Mouse (Mus musculus) heart, embryonic 14.5 days (tissue): ENCODE measurements around the gene Swap70. TPM values are rescaled to one million over a fixed set of nuclear protein-coding genes. Genes with fewer than 3 reads are reported as not detected.

Experiments
- ATAC-seq: fragments of 200-750 bp; cut with Nextera tagmentation; 2 replicates; pipeline ENCODE4 v1.8.0; 2017; ENCODE audit warnings: low read depth, moderate TSS enrichment; ENCODE audit not compliant: insufficient number of reproducible peaks, insufficient read depth, low FRiP score
- H3K27ac ChIP-seq, 2 experiments: fragments of 200-500 bp in 1 of 2; fragments of 300-500 bp in 1 of 2; sonication (generic) in 1 of 2; replicated peaks in 1 of 2; 2 replicates each; pipeline ENCODE4 v1.5.1; 2012 to 2014; ENCODE audit warnings: low read depth in 2 of 2, low read length in 2 of 2, control low read depth in 1 of 2, mild to moderate bottlenecking in 1 of 2, mixed read lengths in 1 of 2; ENCODE audit not compliant: control insufficient read depth in 1 of 2, insufficient read depth in 1 of 2
- H3K27me3 ChIP-seq: fragments of 300-500 bp; sonication (generic); 2 replicates; pipeline ENCODE4 v1.6.1; 2014; ENCODE audit warnings: mild to moderate bottlenecking, low read length, control low read depth; ENCODE audit not compliant: control insufficient read depth, insufficient read depth
- H3K36me3 ChIP-seq: fragments of 300-500 bp; sonication (generic); 2 replicates; pipeline ENCODE4 v1.6.1; 2014; ENCODE audit warnings: mild to moderate bottlenecking, control low read depth, low read length, mixed read lengths; ENCODE audit not compliant: control insufficient read depth, insufficient read depth
- H3K4me1 ChIP-seq, 2 experiments: fragments of 200-500 bp in 1 of 2; fragments of 300-500 bp in 1 of 2; sonication (generic) in 1 of 2; 2 replicates each; pipeline ENCODE4 v1.6.1; 2012 to 2014; ENCODE audit warnings: low read length in 2 of 2, control low read depth in 1 of 2, mixed read lengths in 1 of 2; ENCODE audit not compliant: control insufficient read depth in 2 of 2, insufficient read depth in 2 of 2
- H3K4me2 ChIP-seq: fragments of 300-500 bp; sonication (generic); 2 replicates; pipeline ENCODE4 v1.6.1; 2014; ENCODE audit warnings: mild to moderate bottlenecking, low read length
- H3K4me3 ChIP-seq, 2 experiments: fragments of 200-500 bp in 1 of 2; fragments of 300-500 bp in 1 of 2; sonication (generic) in 1 of 2; 2 replicates each; pipeline ENCODE4 v1.5.1; 2012 to 2014; ENCODE audit warnings: low read length in 2 of 2, mild to moderate bottlenecking in 2 of 2, control low read depth in 1 of 2, low read depth in 1 of 2, moderate library complexity in 1 of 2; ENCODE audit not compliant: control insufficient read depth in 1 of 2, insufficient read depth in 1 of 2
- H3K9ac ChIP-seq: fragments of 300-500 bp; sonication (generic); 2 replicates; pipeline ENCODE4 v1.6.1; 2014; ENCODE audit warnings: mild to moderate bottlenecking, low read length
- H3K9me3 ChIP-seq: fragments of 300-500 bp; sonication (generic); 2 replicates; pipeline ENCODE4 v1.6.1; 2016; ENCODE audit warnings: low read length, control low read depth; ENCODE audit not compliant: control insufficient read depth
- WGBS: fragments of 180-500 bp; shearing (Covaris S2); extraction: QIAGEN DNeasy Blood & Tissue Kit; methylation state at CpG from one replicate; pipeline ENCODE4 v1.1.7; 2014; 5-methylcytosine and 5-hydroxymethylcytosine counted together
- polyA plus RNA-seq: library from polyadenylated mRNA; unstranded; fragments of >200 nt; fragmentation: Nextera tagmentation; extraction: Ambion mirVana; gene quantifications from 2 replicates; pipeline ENCODE4 v1.2.1, GENCODE M21; 2014

Gene Swap70
- polyA plus RNA-seq, 1 experiment from 2014 or later = 19.0 TPM

DNA sequence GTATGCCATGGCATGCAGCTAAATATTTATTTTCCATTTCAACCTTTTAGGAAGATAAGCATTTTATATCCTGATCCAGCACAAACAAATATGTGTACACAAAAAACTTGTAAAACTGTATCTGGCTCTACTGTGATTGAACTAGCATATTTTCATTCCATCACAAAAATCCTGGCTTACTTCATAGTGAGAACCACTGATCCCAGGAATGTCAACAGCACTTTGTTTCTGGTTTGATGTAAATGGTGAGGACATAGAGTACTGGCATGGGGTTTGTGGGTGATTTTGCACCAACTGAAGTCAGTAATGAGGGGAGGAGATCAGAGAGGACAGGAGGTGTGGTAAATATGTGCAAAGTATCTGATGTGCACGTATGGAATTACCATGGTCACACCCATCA lies 41.1 kb downstream of the Swap70 start:
- 46% methylated on average over 1 of the region's 1 CpGs for WGBS
- no peaks in the 10 kb centered on the region for H3K27me3 ChIP-seq
- H3K27ac ChIP-seq = no peak overlapping the region
- H3K9me3 ChIP-seq = no peaks in the 10 kb centered on the region
- H3K4me3 ChIP-seq = no peak overlapping the region
- H3K4me1 ChIP-seq = peaks cover 10 to 41% of the 10 kb centered on the region in 2 experiments
- no peak overlapping the region for H3K4me2 ChIP-seq
- no peak overlapping the region for H3K9ac ChIP-seq
- no peak for ATAC-seq
- 0 out of 2 replicates have a peak, but pooled peaks cover 5% of the 10 kb centered on the region for H3K36me3 ChIP-seq

DNA sequence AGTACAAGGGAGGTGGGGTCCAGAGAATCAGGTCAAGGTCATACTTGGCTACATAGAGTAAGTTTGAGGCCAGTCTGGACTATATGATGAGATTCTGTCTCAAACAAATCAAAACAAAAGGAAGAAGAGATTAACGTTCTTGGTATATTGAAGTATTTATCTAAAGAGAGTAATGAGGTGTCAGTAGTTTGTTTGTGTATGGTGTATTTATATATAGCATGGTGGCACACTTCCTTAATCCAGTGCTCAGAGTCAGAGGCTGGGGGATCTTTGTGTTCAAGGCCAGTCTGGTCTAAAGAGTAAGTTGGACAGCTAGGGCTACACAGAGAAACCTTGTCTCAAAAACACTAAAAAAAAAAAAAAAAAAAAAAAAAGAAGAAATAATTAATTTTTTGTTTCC lies 42.0 kb downstream of the Swap70 start:
- ATAC-seq = no peak

DNA sequence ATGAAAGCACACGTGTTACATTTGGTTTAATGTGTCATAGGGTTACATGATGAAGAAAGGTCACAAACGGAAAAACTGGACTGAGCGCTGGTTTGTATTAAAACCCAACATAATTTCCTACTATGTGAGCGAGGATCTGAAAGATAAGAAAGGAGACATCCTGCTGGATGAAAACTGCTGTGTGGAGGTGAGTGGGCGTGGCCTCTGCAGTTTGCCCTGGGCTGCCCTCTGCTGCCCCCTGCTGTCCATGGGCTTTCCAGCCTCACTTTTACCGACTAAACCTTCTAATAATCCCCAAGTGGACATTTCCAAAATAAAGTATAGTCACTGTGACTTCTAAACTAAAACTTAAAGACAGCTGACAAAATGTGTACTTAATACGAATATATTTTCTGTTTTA lies 44.3 kb downstream of the Swap70 start:
- peaks cover 25% of the 10 kb centered on the region for H3K36me3 ChIP-seq
- peaks cover 2 to 23% of the 10 kb centered on the region in 2 experiments for H3K4me1 ChIP-seq
- no peak overlapping the region for H3K27ac ChIP-seq
- no peaks in the 10 kb centered on the region for H3K9me3 ChIP-seq
- 0 out of 2 replicates have a peak, but pooled peaks have one; percentile 56 for ATAC-seq
- H3K4me3 ChIP-seq = no peak overlapping the region
- H3K9ac ChIP-seq = no peak overlapping the region
- no peak overlapping the region for H3K4me2 ChIP-seq
- H3K27me3 ChIP-seq = no peaks in the 10 kb centered on the region
- 21% methylated on average over 7 of the region's 7 CpGs for WGBS

More for the DNA sequence above, 42.0 kb downstream of the Swap70 start:
- Histone ChIP-seq H3K4me3 (no peak overlapping the region), H3K4me1 (peaks cover 6 to 35% of the 10 kb centered on the region in 2 experiments), H3K4me2 (no peak overlapping the region), H3K27me3 (no peaks in the 10 kb centered on the region), H3K9ac (no peak overlapping the region), H3K36me3 (peaks cover 9% of the 10 kb centered on the region; the same call in 1 of the 2 replicates), H3K27ac (no peak overlapping the region), H3K9me3 (no peaks in the 10 kb centered on the region)
- 40% methylated on average over 1 of the region's 1 CpGs for WGBS

DNA sequence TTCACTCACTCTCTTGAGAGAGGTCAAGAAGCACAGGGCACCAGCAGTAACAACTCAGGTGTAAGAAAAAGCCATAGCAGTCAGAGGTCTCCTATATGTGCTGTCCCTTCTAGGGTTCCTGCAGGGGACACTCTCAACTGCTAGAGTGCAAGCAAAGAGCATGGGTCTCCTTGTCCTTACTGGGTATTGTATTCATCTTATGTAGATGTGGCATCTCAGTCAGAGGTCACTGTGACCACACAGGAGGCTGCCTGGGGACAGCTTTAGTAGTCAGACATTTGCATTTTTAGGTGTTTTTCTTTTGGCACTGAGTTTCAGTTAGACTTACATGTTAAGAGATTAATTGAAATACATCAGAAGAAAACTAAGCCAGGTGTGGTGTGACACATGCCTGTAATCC lies 45.5 kb downstream of the Swap70 start:
- Histone ChIP-seq H3K27me3 (no peaks in the 10 kb centered on the region), H3K36me3 (peaks cover 30% of the 10 kb centered on the region), H3K4me3 (no peak overlapping the region), H3K27ac (no peak overlapping the region), H3K4me1 (peaks cover 3 to 15% of the 10 kb centered on the region in 2 experiments), H3K9ac (no peak overlapping the region), H3K9me3 (no peaks in the 10 kb centered on the region), H3K4me2 (no peak overlapping the region)
- no peak for ATAC-seq

DNA sequence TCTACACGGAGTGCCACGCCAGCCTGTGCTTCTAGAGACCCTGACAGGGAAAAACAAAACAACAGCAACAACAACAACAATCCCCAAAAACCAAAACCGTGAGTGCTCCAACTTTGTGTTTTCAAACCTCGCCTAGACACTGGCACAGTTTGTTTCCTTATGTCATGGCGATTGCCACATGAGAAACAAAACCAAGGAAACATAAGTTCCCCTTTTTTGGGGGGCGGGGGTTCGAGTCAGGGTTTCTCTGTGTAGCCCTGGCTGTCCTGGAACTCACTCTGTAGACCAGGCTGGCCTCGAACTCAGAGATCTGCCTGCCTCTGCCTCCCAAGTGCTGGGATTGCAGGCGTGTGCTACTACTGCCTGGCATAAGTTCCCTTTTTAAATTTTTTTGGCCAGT lies 46.5 kb downstream of the Swap70 start:
- Histone ChIP-seq H3K27ac (no peak overlapping the region), H3K27me3 (no peaks in the 10 kb centered on the region), H3K9ac (no peak overlapping the region), H3K4me2 (no peak overlapping the region), H3K9me3 (no peaks in the 10 kb centered on the region), H3K36me3 (peaks cover 36% of the 10 kb centered on the region), H3K4me3 (no peak overlapping the region), H3K4me1 (peaks cover 2 to 6% of the 10 kb centered on the region in 2 experiments; a peak in 3 of 4 replicates)
- ATAC-seq = no peak
- 91% methylated on average over 9 of the region's 9 CpGs for WGBS

DNA sequence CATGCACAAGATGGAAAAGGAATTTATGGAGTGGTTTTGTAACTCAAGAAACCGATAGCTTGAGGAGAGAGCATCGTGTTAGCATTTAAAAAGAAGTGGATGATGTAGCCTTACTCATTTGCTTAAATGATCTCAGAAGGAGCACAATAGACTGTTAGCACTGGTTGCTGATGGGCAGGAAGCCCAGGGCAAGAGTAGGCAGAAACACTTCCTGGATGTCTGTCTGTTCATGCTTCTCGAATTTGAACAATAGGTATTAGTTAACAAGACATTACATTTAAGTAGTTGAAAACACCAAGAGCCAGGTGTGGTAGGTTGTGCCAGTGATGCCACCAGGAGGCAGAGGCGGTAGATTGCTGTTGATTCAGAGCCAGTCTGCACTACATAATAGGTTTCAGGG lies 47.0 kb downstream of the Swap70 start:
- ATAC-seq = no peak
- no peaks in the 10 kb centered on the region for H3K27me3 ChIP-seq
- WGBS = 79% methylated on average over 4 of the region's 4 CpGs
- no peak overlapping the region for H3K9ac ChIP-seq
- no peak overlapping the region for H3K4me3 ChIP-seq
- no peaks in the 10 kb centered on the region for H3K9me3 ChIP-seq
- H3K4me1 ChIP-seq = peaks cover 2 to 5% of the 10 kb centered on the region in 2 experiments; a peak in 2 of 4 replicates
- H3K36me3 ChIP-seq = peaks cover 41% of the 10 kb centered on the region
- no peak overlapping the region for H3K4me2 ChIP-seq
- H3K27ac ChIP-seq = no peak overlapping the region

DNA sequence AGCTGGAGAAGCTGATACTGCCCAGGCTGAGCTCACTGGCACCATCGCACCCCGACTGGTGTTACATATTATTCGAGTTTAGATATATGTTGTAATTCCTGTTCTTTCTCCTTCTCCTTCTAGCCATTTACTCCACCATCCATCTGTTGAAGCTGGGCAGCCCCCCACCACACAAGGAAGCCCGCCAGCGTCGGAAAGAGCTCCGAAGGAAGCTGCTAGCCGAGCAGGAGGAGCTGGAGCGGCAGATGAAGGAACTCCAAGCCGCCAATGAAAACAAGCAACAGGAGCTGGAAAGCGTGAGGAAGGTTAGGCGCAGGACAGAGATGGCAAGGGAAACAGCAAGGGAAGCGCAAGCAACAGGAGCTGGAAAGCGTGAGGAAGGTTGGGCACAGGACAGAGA lies 48.3 kb downstream of the Swap70 start:
- 75% methylated on average over 14 of the region's 14 CpGs for WGBS
- Histone ChIP-seq H3K4me3 (no peak overlapping the region), H3K9ac (no peak overlapping the region), H3K9me3 (no peaks in the 10 kb centered on the region), H3K36me3 (peaks cover 50% of the 10 kb centered on the region), H3K27ac (no peak overlapping the region), H3K27me3 (no peaks in the 10 kb centered on the region), H3K4me1 (peaks cover 2 to 5% of the 10 kb centered on the region in 2 experiments; a peak in 2 of 4 replicates), H3K4me2 (no peak overlapping the region)
- no peak for ATAC-seq

DNA sequence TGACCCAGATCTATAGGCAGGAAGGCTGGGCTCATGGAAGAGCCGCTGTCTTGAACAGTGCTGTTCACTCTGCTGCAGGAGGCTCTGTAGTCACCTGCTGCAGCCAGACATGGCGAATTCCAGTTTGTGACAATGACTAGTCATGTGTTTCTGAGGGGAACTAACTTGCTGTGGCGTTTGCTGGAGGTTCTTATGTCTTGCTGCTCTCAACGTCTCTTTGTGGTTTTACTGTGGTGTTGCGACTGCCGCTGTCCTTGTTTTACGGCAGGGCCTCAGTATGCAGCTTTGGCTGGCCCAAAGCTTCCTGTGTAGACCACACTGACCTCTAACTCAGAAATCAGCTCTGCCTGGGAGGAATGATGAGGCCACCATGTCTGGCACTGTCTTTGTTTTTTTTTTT lies 48.9 kb downstream of the Swap70 start:
- WGBS = 88% methylated on average over 7 of the region's 7 CpGs
- no peak for ATAC-seq
- Histone ChIP-seq H3K27ac (no peak overlapping the region), H3K27me3 (no peaks in the 10 kb centered on the region), H3K4me1 (peaks cover 2% of the 10 kb centered on the region in 2 experiments; a peak in 2 of 4 replicates), H3K9me3 (no peaks in the 10 kb centered on the region), H3K36me3 (peaks cover 56% of the 10 kb centered on the region), H3K4me2 (no peak overlapping the region), H3K4me3 (no peak overlapping the region), H3K9ac (no peak overlapping the region)
